Mouse (Mus musculus): ENCODE measurements around the gene Olfr418. TPM values are rescaled to one million over a fixed set of nuclear protein-coding genes. Genes with fewer than 3 reads are reported as not detected.
"Not testable (repeated sequence)": the region's sequence is repeated elsewhere in the genome, so short reads cannot be mapped to it uniquely, and the experiment has no call there.

The Olfr418 gene
- polyA plus RNA-seq (2015; fragmentation: Nextera tagmentation; extraction: Ambion mirVana), result not detected in 2 replicates

GRCm38 (mm10) chr1:173265701-173266100, at the start of gene Olfr418:
Olfr418 (plus strand) TSS chr1:173266001.
- no peaks in the 10 kb centered on the region for H3K27me3 ChIP-seq (ENCODE audit: insufficient read depth, low read length)
- no peak within 1 kb of the TSS for H3K4me2 ChIP-seq (replicated peaks; ENCODE audit: low read depth, low read length)
- H3K36me3 ChIP-seq (ENCODE audit: insufficient read depth, low read length), result no peaks in the 10 kb centered on the region
- H3K27ac ChIP-seq (ENCODE audit: low read length), result no peak within 1 kb of the TSS
- no peaks in the 10 kb centered on the region for H3K9me3 ChIP-seq (ENCODE audit: low read length)
- no peaks in the 10 kb centered on the region for H3K4me1 ChIP-seq (ENCODE audit: insufficient read depth, low read length)
- no peak for ATAC-seq (ENCODE audit: low FRiP score, low TSS enrichment)
- H3K4me3 ChIP-seq (ENCODE audit: low read length), result no peak within 1 kb of the TSS
- H3K9ac ChIP-seq (replicated peaks; ENCODE audit: low read length), result no peak within 1 kb of the TSS

DNA sequence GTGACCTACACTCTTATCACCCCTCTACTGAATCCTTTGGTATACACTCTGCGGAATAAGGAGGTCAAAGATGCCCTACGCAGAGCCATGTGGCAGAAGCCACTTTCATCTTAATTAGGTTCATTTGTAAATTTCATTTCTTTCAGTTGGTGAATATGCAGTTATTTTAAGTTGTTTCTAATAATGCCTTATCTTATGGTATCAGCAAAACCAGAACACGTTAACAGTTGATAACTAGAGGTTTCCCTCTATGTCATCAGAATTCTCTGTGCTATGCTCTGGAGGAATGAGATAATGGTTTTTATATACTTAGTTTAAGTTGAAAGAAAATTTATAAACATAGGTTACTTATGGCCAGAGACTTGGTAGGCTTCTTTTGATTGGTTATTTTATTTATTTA, 49.3 kb upstream of the Olfr418 start:
- H3K4me3 ChIP-seq (ENCODE audit: low read length), result no peak overlapping the region
- H3K4me2 ChIP-seq (replicated peaks; ENCODE audit: low read depth, low read length), result no peak overlapping the region
- no peaks in the 10 kb centered on the region for H3K27me3 ChIP-seq (ENCODE audit: insufficient read depth, low read length)
- H3K9ac ChIP-seq (replicated peaks; ENCODE audit: low read length), result no peak overlapping the region
- no peaks in the 10 kb centered on the region for H3K36me3 ChIP-seq (ENCODE audit: insufficient read depth, low read length)
- WGBS, result 89% methylated on average over 3 of the region's 3 CpGs
- ATAC-seq (ENCODE audit: low FRiP score, low TSS enrichment), result no peak
- H3K27ac ChIP-seq (ENCODE audit: low read length), result no peak overlapping the region
- H3K4me1 ChIP-seq (ENCODE audit: insufficient read depth, low read length), result no peaks in the 10 kb centered on the region
- H3K9me3 ChIP-seq (ENCODE audit: low read length), result no peaks in the 10 kb centered on the region

GRCm38 (mm10) chr1:173227081-173227480, 38.7 kb upstream of the Olfr418 start, which contains the start of gene Fcer1a:
Fcer1a (minus strand) TSS chr1:173227214.
- no peaks in the 10 kb centered on the region for H3K36me3 ChIP-seq (ENCODE audit: insufficient read depth, low read length)
- WGBS, result 87% methylated on average over 2 of the region's 2 CpGs
- no peaks in the 10 kb centered on the region for H3K4me1 ChIP-seq (ENCODE audit: insufficient read depth, low read length)
- ATAC-seq (ENCODE audit: low FRiP score, low TSS enrichment), result no peak
- H3K4me2 ChIP-seq (replicated peaks; ENCODE audit: low read depth, low read length), result no peak within 1 kb of the TSS
- H3K27me3 ChIP-seq (ENCODE audit: insufficient read depth, low read length), result no peaks in the 10 kb centered on the region
- no peaks in the 10 kb centered on the region for H3K9me3 ChIP-seq (ENCODE audit: low read length)
- H3K4me3 ChIP-seq (ENCODE audit: low read length), result no peak within 1 kb of the TSS
- no peak within 1 kb of the TSS for H3K9ac ChIP-seq (replicated peaks; ENCODE audit: low read length)
- H3K27ac ChIP-seq (ENCODE audit: low read length), result no peak within 1 kb of the TSS

- not testable (repeated sequence) for H3K27ac ChIP-seq (ENCODE audit: low read length); ATAC-seq (ENCODE audit: low FRiP score, low TSS enrichment); H3K27me3 ChIP-seq (ENCODE audit: insufficient read depth, low read length); H3K9me3 ChIP-seq (ENCODE audit: low read length); H3K4me3 ChIP-seq (ENCODE audit: low read length); H3K4me2 ChIP-seq (replicated peaks; ENCODE audit: low read depth, low read length); H3K9ac ChIP-seq (replicated peaks; ENCODE audit: low read length); H3K36me3 ChIP-seq (ENCODE audit: insufficient read depth, low read length); H3K4me1 ChIP-seq (ENCODE audit: insufficient read depth, low read length)
- WGBS, result 79% methylated on average over 1 of the region's 1 CpGs
Observed at GRCm38 (mm10) chr1:173237004-173237403, 28.8 kb upstream of the Olfr418 start.

GRCm38 (mm10) chr1:173249888-173250287, 15.9 kb upstream of the Olfr418 start:
- no peak for ATAC-seq (ENCODE audit: low FRiP score, low TSS enrichment)
- no peak overlapping the region for H3K4me3 ChIP-seq (ENCODE audit: low read length)
- H3K9ac ChIP-seq (replicated peaks; ENCODE audit: low read length), result no peak overlapping the region
- WGBS, result 89% methylated on average over 3 of the region's 3 CpGs
- no peak overlapping the region for H3K27ac ChIP-seq (ENCODE audit: low read length)
- no peaks in the 10 kb centered on the region for H3K9me3 ChIP-seq (ENCODE audit: low read length)
- no peaks in the 10 kb centered on the region for H3K36me3 ChIP-seq (ENCODE audit: insufficient read depth, low read length)
- H3K4me1 ChIP-seq (ENCODE audit: insufficient read depth, low read length), result no peaks in the 10 kb centered on the region
- no peaks in the 10 kb centered on the region for H3K27me3 ChIP-seq (ENCODE audit: insufficient read depth, low read length)
- H3K4me2 ChIP-seq (replicated peaks; ENCODE audit: low read depth, low read length), result no peak overlapping the region

DNA sequence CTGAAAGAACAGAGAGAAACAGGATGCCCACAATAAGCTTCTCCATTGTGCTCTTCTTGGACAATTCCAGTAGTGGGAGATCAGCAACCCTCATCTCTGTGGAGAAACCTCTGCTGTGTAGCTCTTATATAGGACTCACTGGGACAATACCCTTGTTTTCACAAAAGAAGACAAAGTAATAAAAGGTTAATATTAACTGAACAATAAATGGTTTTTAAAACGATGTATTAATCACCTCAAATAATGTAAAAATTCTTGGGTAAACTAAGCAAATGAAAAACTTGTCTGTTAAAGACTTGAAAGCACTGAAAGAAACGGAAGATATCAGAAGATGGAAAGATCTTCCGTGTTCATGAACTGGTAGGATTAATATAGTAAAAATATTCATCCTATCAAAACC, 11.9 kb downstream of the Olfr418 start, which contains the start of gene Mptx2:
Gene Mptx2, minus strand, starts transcription at position 101 of the 400 bp plus-strand sequence.
- 80% methylated on average over 3 of the region's 3 CpGs for WGBS
- Histone ChIP-seq H3K4me3 (ENCODE audit: low read length) (no peak within 1 kb of the TSS), H3K9me3 (ENCODE audit: low read length) (no peaks in the 10 kb centered on the region), H3K27me3 (ENCODE audit: insufficient read depth, low read length) (no peaks in the 10 kb centered on the region), H3K4me1 (ENCODE audit: insufficient read depth, low read length) (no peaks in the 10 kb centered on the region), H3K27ac (ENCODE audit: low read length) (no peak within 1 kb of the TSS), H3K4me2 (replicated peaks; ENCODE audit: low read depth, low read length) (no peak within 1 kb of the TSS), H3K9ac (replicated peaks; ENCODE audit: low read length) (no peak within 1 kb of the TSS), H3K36me3 (ENCODE audit: insufficient read depth, low read length) (no peaks in the 10 kb centered on the region)
- ATAC-seq (ENCODE audit: low FRiP score, low TSS enrichment), result no peak

DNA sequence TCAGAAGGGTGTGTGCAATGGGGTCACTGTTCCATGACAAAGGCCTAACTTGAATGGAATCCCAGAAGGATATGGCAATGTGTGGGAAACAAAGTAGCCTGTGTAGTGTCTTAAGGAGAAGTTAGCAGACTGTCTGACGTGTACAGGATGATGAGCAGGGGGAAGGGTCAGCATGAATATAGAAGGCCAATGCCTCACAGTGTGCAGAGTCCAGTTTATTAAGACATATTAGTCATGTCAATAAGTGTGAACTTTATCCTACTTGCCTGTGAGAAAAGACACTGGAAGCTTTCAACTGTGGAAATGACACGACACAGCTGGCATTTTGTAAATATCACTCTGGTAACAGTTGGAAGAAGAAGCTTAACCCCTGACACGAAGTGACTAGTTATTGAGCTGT, 37.0 kb downstream of the Olfr418 start:
- H3K27ac ChIP-seq (ENCODE audit: low read length); H3K9ac ChIP-seq (replicated peaks; ENCODE audit: low read length); H3K4me3 ChIP-seq (ENCODE audit: low read length); ATAC-seq (ENCODE audit: low FRiP score, low TSS enrichment); H3K27me3 ChIP-seq (ENCODE audit: insufficient read depth, low read length); H3K9me3 ChIP-seq (ENCODE audit: low read length); H3K4me1 ChIP-seq (ENCODE audit: insufficient read depth, low read length); H3K4me2 ChIP-seq (replicated peaks; ENCODE audit: low read depth, low read length); H3K36me3 ChIP-seq (ENCODE audit: insufficient read depth, low read length): not testable (repeated sequence)
- WGBS, result 44% methylated on average over 3 of the region's 3 CpGs

DNA sequence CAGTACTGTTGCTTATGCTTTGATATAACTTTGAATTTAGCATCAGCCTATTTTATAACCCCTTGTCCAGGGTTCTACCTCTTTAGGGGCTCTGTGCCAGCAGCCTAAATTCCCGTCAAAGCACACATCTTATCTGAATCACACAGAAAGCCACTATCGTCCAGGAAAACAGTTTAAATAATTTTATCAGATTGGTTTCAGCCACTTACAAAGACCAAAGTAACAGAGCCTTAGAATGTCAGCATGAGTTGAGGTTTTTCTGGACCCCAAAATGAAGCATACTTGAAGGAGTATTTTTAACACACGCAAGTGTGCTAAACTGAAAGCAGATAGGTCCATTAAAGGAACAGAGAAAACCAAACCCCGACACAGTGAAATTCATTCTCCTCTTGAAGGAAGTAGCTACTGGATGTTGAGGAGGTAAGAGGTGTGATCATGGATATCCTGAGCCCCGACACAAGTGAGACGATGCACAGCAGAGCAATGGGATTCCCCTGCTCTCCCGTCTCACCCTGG, 47.8 kb downstream of the Olfr418 start:
- 79% methylated on average over 7 of the region's 7 CpGs for WGBS

GRCm38 (mm10) chr1:173315725-173316124, 49.9 kb downstream of the Olfr418 start:
- no peak for ATAC-seq (ENCODE audit: low FRiP score, low TSS enrichment)
- WGBS, result 84% methylated on average over 3 of the region's 3 CpGs

More for the DNA sequence above, 47.8 kb downstream of the Olfr418 start:
- not testable (repeated sequence) for H3K27ac ChIP-seq (ENCODE audit: low read length); H3K4me2 ChIP-seq (replicated peaks; ENCODE audit: low read depth, low read length); ATAC-seq (ENCODE audit: low FRiP score, low TSS enrichment); H3K36me3 ChIP-seq (ENCODE audit: insufficient read depth, low read length); H3K9me3 ChIP-seq (ENCODE audit: low read length); H3K4me1 ChIP-seq (ENCODE audit: insufficient read depth, low read length); H3K9ac ChIP-seq (replicated peaks; ENCODE audit: low read length); H3K27me3 ChIP-seq (ENCODE audit: insufficient read depth, low read length); H3K4me3 ChIP-seq (ENCODE audit: low read length)

DNA sequence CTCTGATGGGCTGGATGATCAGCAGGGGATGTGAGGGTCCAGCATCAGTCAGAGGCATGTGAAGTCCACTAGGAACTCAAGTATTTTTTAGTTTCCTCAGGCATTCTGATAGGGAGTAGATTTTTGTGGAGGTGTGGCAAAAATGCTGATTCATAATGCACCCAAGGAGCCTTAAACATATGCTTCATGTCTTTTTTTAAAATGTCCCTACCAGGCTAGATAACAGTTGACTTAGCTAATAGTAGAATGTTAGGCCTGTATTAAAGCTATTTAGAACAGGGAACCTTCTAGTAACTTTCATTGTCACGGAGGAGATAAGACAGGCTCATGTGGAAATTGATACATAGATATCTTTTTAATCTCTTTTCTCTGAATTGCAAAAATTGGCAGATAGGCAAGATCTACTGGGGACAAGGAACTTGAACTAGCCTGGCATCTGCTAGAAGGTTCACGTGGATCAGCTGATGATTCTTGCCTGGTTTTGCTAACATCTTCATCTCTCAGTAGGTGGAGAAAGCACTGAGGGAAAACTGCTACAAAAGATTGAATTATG, 52.2 kb downstream of the Olfr418 start:
- Histone ChIP-seq H3K27ac (ENCODE audit: low read length) (no peak overlapping the region), H3K36me3 (ENCODE audit: insufficient read depth, low read length) (no peaks in the 10 kb centered on the region), H3K4me3 (ENCODE audit: low read length) (no peak overlapping the region), H3K9ac (replicated peaks; ENCODE audit: low read length) (no peak overlapping the region), H3K9me3 (ENCODE audit: low read length) (no peaks in the 10 kb centered on the region), H3K4me2 (replicated peaks; ENCODE audit: low read depth, low read length) (no peak overlapping the region), H3K27me3 (ENCODE audit: insufficient read depth, low read length) (no peaks in the 10 kb centered on the region), H3K4me1 (ENCODE audit: insufficient read depth, low read length) (no peaks in the 10 kb centered on the region)
- WGBS, result 86% methylated on average over 2 of the region's 2 CpGs
- no peak for ATAC-seq (ENCODE audit: low FRiP score, low TSS enrichment)

More at GRCm38 (mm10) chr1:173315725-173316124, 49.9 kb downstream of the Olfr418 start:
- Histone ChIP-seq H3K4me3 (ENCODE audit: low read length) (no peak overlapping the region), H3K27ac (ENCODE audit: low read length) (no peak overlapping the region), H3K4me2 (replicated peaks; ENCODE audit: low read depth, low read length) (no peak overlapping the region), H3K4me1 (ENCODE audit: insufficient read depth, low read length) (no peaks in the 10 kb centered on the region), H3K9me3 (ENCODE audit: low read length) (no peaks in the 10 kb centered on the region), H3K9ac (replicated peaks; ENCODE audit: low read length) (no peak overlapping the region), H3K36me3 (ENCODE audit: insufficient read depth, low read length) (no peaks in the 10 kb centered on the region), H3K27me3 (ENCODE audit: insufficient read depth, low read length) (no peaks in the 10 kb centered on the region)
